8 mouse cellular contexts compared by ENCODE assay signal in the genomic region with DNA sequence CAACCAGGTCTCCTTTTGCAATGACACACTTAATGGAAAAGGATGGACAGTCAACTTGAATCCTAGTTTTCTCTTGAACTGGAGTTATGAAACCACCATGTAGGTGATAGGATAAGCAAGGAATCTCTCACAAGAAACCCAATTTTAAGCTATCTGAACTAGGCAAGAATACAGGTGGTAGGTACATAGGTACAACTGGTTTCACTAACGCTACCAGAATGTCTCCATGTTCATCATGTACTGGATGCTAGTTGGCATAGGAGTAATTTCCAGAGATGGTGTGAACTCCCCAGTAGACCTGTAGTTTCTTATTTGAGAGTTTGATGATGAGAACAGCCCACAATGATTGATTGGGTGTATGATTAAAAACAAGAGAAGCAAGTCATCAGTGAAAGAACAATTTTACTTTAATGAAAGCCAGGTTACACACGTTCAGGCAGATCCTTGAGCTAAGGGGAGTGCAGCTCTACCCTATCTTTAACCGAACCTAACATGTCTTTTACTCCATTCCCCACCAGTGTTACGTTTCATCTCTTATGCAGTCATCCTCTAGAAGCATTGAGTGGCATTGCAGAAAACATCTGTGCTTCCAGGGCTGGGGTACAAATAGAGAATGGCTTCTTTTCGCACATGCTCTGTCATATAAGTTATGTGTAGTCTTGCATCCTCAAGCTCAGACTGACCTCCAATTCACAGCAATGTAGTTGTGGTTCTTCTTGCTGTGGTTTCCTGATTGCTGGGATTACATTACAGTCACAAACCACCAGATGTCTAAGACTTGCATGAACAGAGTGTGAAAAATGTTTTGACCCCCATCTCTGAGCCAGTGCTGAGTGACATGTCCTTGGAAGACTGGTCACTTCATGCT. TPM values are rescaled to one million over a fixed set of nuclear protein-coding genes. Genes with fewer than 3 reads are reported as not detected.
DNase-seq lines count a peak whose midpoint lies in the region; ATAC-seq lines count a peak whose summit lies in the region.

No protein-coding gene starts in this region.

- peaks cover 21% of the 10 kb centered on the region for H3K4me1 ChIP-seq in heart, embryonic 12.5 days (replicated peaks)
- peaks cover 27% of the 10 kb centered on the region for H3K4me1 ChIP-seq in hindbrain, embryonic 10.5 days (replicated peaks)
- peaks cover 22% of the 10 kb centered on the region for H3K4me1 ChIP-seq in midbrain, embryonic 12.5 days

- peak overlapping the region; percentile 68 for H3K4me2 ChIP-seq in heart, embryonic 12.5 days
- peak overlapping the region; percentile 83 for H3K4me2 ChIP-seq in midbrain, embryonic 12.5 days (replicated peaks)

- H3K27me3 ChIP-seq in heart, embryonic 12.5 days (replicated peaks): no peaks in the 10 kb centered on the region
- H3K27me3 ChIP-seq in hindbrain, embryonic 10.5 days (ENCODE audit: insufficient read depth, poor library complexity, severe bottlenecking): no peaks in the 10 kb centered on the region
- no peaks in the 10 kb centered on the region for H3K27me3 ChIP-seq in midbrain, embryonic 12.5 days

- WGBS in heart, embryonic 12.5 days: 44% methylated on average over 5 of the region's 5 CpGs
- WGBS in hindbrain, embryonic 10.5 days: 57% methylated on average over 5 of the region's 5 CpGs
- WGBS in midbrain, embryonic 12.5 days: 48% methylated on average over 5 of the region's 5 CpGs

- H3K36me3 ChIP-seq in heart, embryonic 12.5 days: peaks cover 33% of the 10 kb centered on the region
- H3K36me3 ChIP-seq in hindbrain, embryonic 10.5 days: peaks cover 58% of the 10 kb centered on the region
- H3K36me3 ChIP-seq in midbrain, embryonic 12.5 days: peaks cover 47% of the 10 kb centered on the region

- H3K4me3 ChIP-seq in heart, embryonic 12.5 days: peak overlapping the region; percentile 65
- H3K4me3 ChIP-seq in hindbrain, embryonic 10.5 days: peak overlapping the region; percentile 63
- H3K4me3 ChIP-seq in midbrain, embryonic 12.5 days: peak overlapping the region; percentile 55

- no peak for DNase-seq in heart, adult 18-20 months
- DNase-seq in ZHBTc4 (ENCODE audit: low read depth, low spot score): peak; percentile 36
- peak; percentile 16 for DNase-seq in hindbrain, embryonic 10.5 days (ENCODE audit: low spot score)
- DNase-seq in left cerebral cortex, adult 8-10 months (ENCODE audit: low spot score in 2 of 2): no peak
- no peak for DNase-seq in frontal cortex, postnatal 25 days (ENCODE audit: low spot score in 2 of 2)
- DNase-seq in ovary, postnatal 10 days (ENCODE audit: low spot score): no peak

- H3K9me3 ChIP-seq in heart, embryonic 12.5 days (replicated peaks): no peaks in the 10 kb centered on the region
- H3K9me3 ChIP-seq in hindbrain, embryonic 10.5 days: no peaks in the 10 kb centered on the region
- no peaks in the 10 kb centered on the region for H3K9me3 ChIP-seq in midbrain, embryonic 12.5 days

- H3K9ac ChIP-seq in heart, embryonic 12.5 days: peak overlapping the region; percentile 83
- peak overlapping the region; percentile 83 for H3K9ac ChIP-seq in midbrain, embryonic 12.5 days (replicated peaks)

- peak overlapping the region; percentile 100 for H3K27ac ChIP-seq in heart, embryonic 12.5 days (ENCODE audit: poor library complexity, severe bottlenecking)
- H3K27ac ChIP-seq in hindbrain, embryonic 10.5 days: peak overlapping the region; percentile 100; the same call in 1 of the 2 replicates
- H3K27ac ChIP-seq in midbrain, embryonic 12.5 days (replicated peaks): peak overlapping the region; percentile 100

- ATAC-seq in heart, embryonic 12.5 days (ENCODE audit: insufficient number of reproducible peaks, low FRiP score): no peak
- no peak for ATAC-seq in midbrain, embryonic 12.5 days (ENCODE audit: low FRiP score, low read depth)

RNA-seq across cellular contexts. Expression of a gene that starts 2.0 kb away (rescaled TPM):
- polyA plus RNA-seq in heart, embryonic 12.5 days (2016; fragmentation: Nextera tagmentation; extraction: Ambion mirVana): 200 and 201 TPM in 2 replicates
- 100 to 1,000 TPM; 120 to 123 TPM for total RNA-seq in heart, adult 18-20 months (2021)
- polyA plus RNA-seq in hindbrain, embryonic 10.5 days (2016; fragmentation: Nextera tagmentation; extraction: Ambion mirVana): 87.1 and 109 TPM in 2 replicates
- 138 and 160 TPM in 2 replicates for polyA plus RNA-seq in midbrain, embryonic 12.5 days (2016; fragmentation: Nextera tagmentation; extraction: Ambion mirVana)
- total RNA-seq in left cerebral cortex, adult 8-10 months (2022): 10 to 100 TPM; 22.5 to 37.3 (median 28.5) TPM

RNA-seq across cellular contexts. Expression of a gene that starts 16.6 kb away (rescaled TPM):
- 482 and 495 TPM in 2 replicates for polyA plus RNA-seq in heart, embryonic 12.5 days (2016; fragmentation: Nextera tagmentation; extraction: Ambion mirVana)
- 100 to 1,000 TPM; 146 to 173 TPM for total RNA-seq in heart, adult 18-20 months (2021)
- polyA plus RNA-seq in hindbrain, embryonic 10.5 days (2016; fragmentation: Nextera tagmentation; extraction: Ambion mirVana): 466 and 470 TPM in 2 replicates
- polyA plus RNA-seq in midbrain, embryonic 12.5 days (2016; fragmentation: Nextera tagmentation; extraction: Ambion mirVana): 896 and 987 TPM in 2 replicates
- 100 to 1,000 TPM; 359 to 418 (median 395) TPM for total RNA-seq in left cerebral cortex, adult 8-10 months (2022)

Comparison
In these comparisons a context has a peak if more than half of its experiments do, and no peak if none do; other contexts are left out.
1. DNase-seq: peak in ZHBTc4 (single experiment) and hindbrain, embryonic 10.5 days (single experiment); none in heart, adult 18-20 months (0 of 2), left cerebral cortex, adult 8-10 months (0 of 2), frontal cortex, postnatal 25 days (0 of 2) and ovary, postnatal 10 days (single experiment).
2. Peak in every context shown above with its lines, with median percentiles within 50 percentile points of each other: H3K27ac ChIP-seq and H3K4me3 ChIP-seq.